Mouse (Mus musculus) C2C12 (cell line): ENCODE measurements around the gene 9130213A22Rik.

Source experiments
- CEBPB ChIP-seq: IDR thresholded peaks from one replicate; pipeline ENCODE4 v1.6.1; 2011; ENCODE audit warnings: low read depth, mild to moderate bottlenecking, control low read depth, moderate library complexity
- CTCF ChIP-seq: IDR thresholded peaks from one replicate; pipeline ENCODE4 v1.5.1; 2011; ENCODE audit not compliant: control insufficient read depth, insufficient read depth, insufficient read length
- MAX ChIP-seq: IDR thresholded peaks from one replicate; pipeline ENCODE4 v1.6.1; 2011; ENCODE audit warnings: mild to moderate bottlenecking, control low read depth
- MYOD1 ChIP-seq: IDR thresholded peaks from one replicate; pipeline ENCODE4 v1.6.1; 2011; ENCODE audit warnings: low read depth; ENCODE audit not compliant: control insufficient read depth, insufficient read length
- MYOG ChIP-seq: IDR thresholded peaks from one replicate; pipeline ENCODE4 v1.6.1; 2011; ENCODE audit not compliant: control insufficient read depth, insufficient read length; ENCODE audit errors: extremely low read depth
- USF1 ChIP-seq: IDR thresholded peaks from one replicate; pipeline ENCODE4 v1.6.1; 2011; ENCODE audit warnings: low read depth, mild to moderate bottlenecking, control low read depth, moderate library complexity

GRCm38 (mm10) chr11:69106299-69106698 is 16.1 kb downstream of the 9130213A22Rik start:
- TF ChIP-seq MYOD1 (no peak), CTCF (no peak), CEBPB (no peak), MAX (no peak), USF1 (no peak), MYOG (no peak)
